Mouse (Mus musculus): ENCODE measurements around the gene Set.
"Not testable (repeated sequence)": the region's sequence is repeated elsewhere in the genome, so short reads cannot be mapped to it uniquely, and the experiment has no call there.

The Set gene

GRCm38 (mm10) chr2:30057223-30057904, at the start of gene Set:
Set (plus strand) TSS chr2:30057378.
- no peak for DNase-seq (ENCODE audit: low spot score)

DNA sequence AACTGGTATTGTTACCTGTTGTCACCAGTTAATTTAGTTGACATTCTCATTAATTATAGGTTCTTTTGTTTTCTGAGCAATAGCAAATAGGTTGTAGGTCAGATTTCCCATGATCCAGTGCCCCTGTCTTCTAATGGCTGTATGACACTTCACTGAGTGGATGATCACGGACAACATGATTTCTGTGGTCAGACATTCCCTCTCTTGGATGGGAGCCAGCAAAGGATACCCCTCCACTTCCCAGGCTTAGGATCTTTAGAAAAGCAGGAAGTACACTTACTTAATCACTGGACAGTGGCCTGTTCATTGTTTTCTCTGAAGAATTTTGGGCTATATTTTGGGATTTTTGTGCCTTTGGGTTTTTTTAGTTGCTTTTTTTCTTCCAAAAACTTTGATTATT, 48.1 kb upstream of the Set start:
- no peak for DNase-seq (ENCODE audit: low spot score)

DNA sequence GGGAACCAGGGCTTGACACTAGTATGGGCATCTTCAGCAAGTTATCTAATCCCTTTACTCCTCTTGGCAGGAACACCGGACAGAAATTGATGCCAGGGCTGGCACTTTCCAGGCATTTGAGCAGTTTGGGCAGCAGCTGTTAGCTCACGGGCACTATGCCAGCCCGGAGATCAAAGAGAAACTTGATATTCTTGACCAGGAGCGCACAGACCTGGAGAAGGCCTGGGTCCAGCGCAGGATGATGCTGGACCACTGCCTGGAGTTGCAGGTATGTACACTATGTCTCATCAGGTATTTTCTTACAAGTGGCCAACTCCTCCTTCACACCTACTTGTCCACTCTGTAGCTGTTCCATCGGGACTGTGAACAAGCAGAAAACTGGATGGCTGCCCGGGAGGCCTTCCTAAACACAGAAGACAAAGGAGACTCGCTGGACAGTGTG, 46.3 kb upstream of the Set start:
- peak; percentile 89 for DNase-seq (ENCODE audit: low spot score)

GRCm38 (mm10) chr2:30014326-30014966, 42.7 kb upstream of the Set start:
- DNase-seq (ENCODE audit: low spot score), result no peak

- DNase-seq (ENCODE audit: low spot score), result no peak
Measured at GRCm38 (mm10) chr2:30025454-30025853, 31.7 kb upstream of the Set start.

- DNase-seq (ENCODE audit: low spot score), result no peak
Measured at GRCm38 (mm10) chr2:30026997-30027396, 30.2 kb upstream of the Set start.

- no peak for DNase-seq (ENCODE audit: low spot score)
Measured at GRCm38 (mm10) chr2:30032244-30032846, 24.8 kb upstream of the Set start.

DNA sequence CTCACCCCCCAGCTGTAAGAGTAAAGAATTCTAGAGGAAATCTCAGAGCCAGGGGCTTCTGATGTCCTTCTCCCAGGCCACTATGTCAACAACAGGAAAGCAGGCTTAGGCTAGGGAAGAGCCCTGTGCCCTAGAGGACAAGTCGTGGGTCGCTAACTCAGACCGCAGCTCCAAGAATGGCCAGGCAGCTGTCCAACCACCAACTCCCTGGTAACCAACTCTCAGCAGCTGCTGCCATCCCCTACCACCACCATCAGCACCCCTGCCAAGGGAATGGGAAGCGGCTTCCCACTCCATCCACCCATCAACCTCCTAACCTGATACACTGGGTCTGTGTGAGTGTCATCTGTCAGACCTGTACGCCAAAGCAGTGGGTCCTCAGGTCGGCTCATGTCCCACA, 24.2 kb upstream of the Set start:
- DNase-seq (ENCODE audit: low spot score), result no peak

GRCm38 (mm10) chr2:30037762-30038161, 19.4 kb upstream of the Set start:
- DNase-seq (ENCODE audit: low spot score), result no peak

GRCm38 (mm10) chr2:30038370-30038769, 18.8 kb upstream of the Set start:
- no peak for DNase-seq (ENCODE audit: low spot score)

GRCm38 (mm10) chr2:30039687-30040086, 17.5 kb upstream of the Set start:
- no peak for DNase-seq (ENCODE audit: low spot score)

DNA sequence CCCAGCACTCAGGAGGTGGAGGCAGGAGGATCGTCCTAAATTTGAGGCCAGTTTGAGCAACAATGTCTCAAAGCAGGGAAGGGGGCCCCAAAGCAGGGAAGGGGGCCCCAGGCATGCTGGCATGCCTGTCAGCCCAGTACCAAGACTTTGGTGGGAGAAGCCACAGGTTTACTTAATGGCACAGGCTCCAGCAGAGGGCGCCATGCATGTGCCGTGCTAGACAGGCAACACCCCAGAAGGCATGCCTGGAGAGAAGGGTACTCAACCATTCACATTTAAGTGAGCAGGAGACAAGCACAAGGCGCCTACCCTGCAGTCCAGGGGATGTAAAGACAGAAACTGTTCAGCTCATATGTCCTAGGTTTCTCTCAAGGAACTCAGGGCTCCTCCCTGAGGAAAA, 14.7 kb upstream of the Set start:
- DNase-seq (ENCODE audit: low spot score), result peak; percentile 76

- no peak for DNase-seq (ENCODE audit: low spot score)
Measured at GRCm38 (mm10) chr2:30044550-30044949, 12.6 kb upstream of the Set start.

- no peak for DNase-seq (ENCODE audit: low spot score)
Measured at GRCm38 (mm10) chr2:30047127-30047526, 10.1 kb upstream of the Set start.

DNA sequence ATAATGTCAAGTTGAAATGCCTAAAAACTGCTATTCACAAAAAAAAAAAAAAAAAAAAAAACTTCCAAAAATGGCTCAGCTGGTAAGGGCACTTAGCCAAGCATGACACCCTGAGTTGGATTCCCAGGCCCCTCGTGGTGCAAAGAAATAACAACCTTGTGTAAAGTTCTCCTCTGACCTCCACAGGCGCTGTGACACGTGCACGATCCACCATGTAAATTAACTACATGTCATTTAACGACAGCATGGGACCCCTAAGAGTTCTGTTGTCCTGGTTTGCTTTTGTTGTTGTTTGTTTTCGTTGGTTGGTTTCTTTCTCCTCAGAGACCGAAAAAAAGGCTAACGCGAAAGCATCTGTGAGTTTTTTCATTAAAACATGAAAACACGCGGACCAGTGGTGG, 9.1 kb upstream of the Set start:
- DNase-seq (ENCODE audit: low spot score), result no peak

DNA sequence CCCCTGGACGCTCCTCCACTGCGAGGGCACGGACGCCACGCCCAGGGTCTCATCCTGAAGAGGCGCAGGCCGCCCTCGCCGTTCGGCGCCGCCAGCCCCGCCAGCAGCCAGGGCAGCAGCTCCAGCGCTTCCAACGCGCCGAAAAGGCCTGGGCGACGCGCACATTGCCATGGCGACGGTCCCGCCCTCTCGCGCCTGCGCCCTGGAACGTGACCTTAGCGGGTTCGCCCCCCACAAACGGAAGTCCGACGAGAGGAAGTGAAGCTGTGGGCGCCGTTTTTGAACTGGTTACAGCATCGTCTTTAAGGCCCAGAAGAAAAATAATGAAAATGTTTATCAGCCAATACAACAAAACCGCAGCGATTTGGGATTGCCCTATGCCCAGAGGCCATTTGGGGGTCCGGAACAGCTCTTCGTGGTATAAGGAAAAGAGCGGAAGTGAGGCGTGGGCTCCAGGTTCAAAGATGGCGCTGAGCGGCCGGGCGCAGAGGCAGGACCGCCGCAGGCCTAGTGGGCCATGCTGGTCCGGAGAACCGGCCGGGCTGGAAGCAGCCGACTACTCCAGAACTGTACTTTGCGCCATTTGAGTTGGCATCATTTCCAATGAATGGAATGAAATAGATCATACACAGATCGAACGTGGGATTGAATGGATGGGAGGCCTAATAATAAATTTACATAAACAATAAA, 8.3 kb upstream of the Set start, which contains the start of gene Wdr34:
Gene Wdr34 (minus strand): TSS at position 183 of the 690 bp plus-strand sequence.
- DNase-seq (ENCODE audit: low spot score), result peak; percentile 95

- no peak for DNase-seq (ENCODE audit: low spot score)
Measured at GRCm38 (mm10) chr2:30049831-30050230, 7.3 kb upstream of the Set start.

DNA sequence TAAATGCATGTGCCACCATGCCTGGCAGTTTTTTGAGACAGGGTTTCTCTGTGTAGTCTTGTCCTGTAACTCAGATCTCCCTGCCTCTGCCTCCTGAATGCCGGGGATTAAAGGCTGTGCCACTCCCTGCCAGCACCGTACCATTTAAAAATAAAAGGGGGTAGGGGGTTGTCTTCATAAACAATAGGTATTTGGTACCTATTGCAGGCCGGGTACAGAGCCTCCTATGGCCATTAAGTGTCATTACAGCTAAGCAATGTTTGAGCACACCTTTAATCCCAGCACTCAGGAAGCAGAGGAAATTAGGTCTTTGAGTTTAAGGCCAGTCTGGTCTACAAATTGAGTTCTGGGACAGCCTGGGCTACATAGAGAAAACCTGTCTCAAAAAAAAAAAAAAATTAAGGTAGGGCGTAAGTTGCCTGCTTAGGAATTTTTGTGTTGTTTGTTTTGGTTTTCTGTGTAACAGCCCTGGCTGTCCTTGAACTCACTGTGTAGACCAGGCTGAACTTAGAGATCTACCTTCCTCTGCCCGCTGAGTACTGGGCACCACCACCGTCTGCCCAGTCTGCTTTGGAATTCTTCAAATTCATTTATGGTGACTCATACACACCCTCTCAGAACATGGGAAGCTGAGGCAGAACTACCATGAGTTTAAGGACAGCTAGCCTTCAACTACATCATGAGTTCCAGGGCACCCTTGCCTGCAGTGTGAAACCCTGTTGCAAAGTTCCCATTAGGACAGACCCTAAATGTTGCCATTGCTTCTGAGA, 5.0 kb upstream of the Set start:
- DNase-seq (ENCODE audit: low spot score), result no peak

DNA sequence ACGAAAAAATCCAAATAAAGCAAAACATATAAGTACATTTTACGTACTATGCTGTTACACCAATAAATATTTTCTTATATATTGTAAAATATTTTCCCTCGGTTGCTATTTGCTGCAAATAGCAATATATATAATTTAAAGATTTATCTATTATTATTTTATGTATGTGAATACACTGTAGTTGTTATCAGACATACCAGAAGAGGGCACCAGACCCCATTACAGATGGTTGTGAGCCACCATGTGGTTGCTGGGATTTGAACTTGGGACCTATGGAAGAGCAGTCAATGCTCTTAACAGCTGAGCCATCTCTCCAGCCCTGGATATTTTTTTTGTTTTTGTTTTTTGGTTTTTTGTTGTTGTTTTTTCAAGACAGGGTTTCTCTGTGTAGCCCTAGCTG, 1.9 kb upstream of the Set start:
- DNase-seq (ENCODE audit: low spot score), result not testable (repeated sequence)

DNA sequence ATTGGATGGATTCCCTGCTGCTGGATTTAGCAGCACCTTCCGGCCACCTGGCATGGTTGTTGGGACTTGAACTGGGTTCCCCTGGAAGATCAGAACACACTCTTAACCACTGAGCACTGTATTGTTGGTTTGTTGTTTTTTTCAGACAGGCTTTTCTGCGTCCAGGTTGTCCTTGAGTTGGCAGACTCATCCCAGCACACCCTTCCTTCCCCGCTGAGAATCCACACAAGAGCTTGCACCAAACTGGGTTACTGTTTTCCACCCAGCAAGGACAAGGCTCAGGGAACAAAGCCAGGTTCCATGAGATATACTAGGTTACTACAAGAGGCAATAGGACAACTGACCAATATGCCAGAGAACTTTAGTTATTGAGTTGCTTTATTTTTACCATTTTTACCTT, 442 bp upstream of the Set start:
- no peak for DNase-seq (ENCODE audit: low spot score)

DNA sequence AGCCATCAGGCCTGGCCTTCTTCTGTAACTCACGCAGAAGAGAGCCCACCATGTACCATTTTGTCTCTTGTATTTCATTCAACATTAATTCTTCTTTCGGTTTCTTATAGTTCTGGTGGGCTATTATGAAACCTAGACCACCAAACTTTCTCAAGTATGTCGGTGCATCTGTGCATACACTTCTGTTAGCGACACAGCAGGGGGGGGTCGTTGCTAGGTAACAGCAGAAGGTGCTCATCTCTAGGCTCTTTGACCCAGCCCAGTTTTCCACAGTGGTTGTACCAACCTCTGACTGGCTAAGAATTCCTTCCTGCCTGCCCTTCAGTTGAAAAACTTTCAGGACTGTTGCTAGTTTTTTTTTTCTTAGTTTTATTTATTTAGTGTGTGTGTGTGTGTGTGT, 1.2 kb downstream of the Set start:
- no peak for DNase-seq (ENCODE audit: low spot score)
